Mouse (Mus musculus) Patski (cell line): ENCODE data around the gene Rfxank. TPM values are rescaled to one million over a fixed set of nuclear protein-coding genes. Genes with fewer than 3 reads are reported as not detected.
A peak's percentile ranks its signal among the peaks of the same experiment; 100 is the strongest.

Experiments
- ATAC-seq: fragments of 100-300 bp; one replicate; pipeline ENCODE4 v1.8.0; 2021
- CTCF ChIA-PET: fragments of 350-600 bp; sonication (Branson Sonifier 250); formaldehyde crosslinking; loops from one replicate; lab custom pipeline; 2022; ENCODE audit warnings: inconsistent platforms; lab: Charles Lee
- POLR2A ChIA-PET: fragments of 350-600 bp; sonication (Branson Sonifier 250); formaldehyde crosslinking; loops from one replicate; lab custom pipeline; 2022; ENCODE audit warnings: antibody characterized with exemption, inconsistent platforms; lab: Charles Lee
- DNase-seq: peaks from one replicate; pipeline ENCODE4 v3.0.0-alpha.2; 2011; ENCODE audit warnings: low read depth, low spot score
- H3K27me3 ChIP-seq: fragments of 371-371 bp; one replicate; pipeline ENCODE4 v1.5.1; 2021
- CTCF ChIP-seq: fragments of 100-300 bp; IDR thresholded peaks from one replicate; pipeline ENCODE4 v1.5.1; 2021
- in situ Hi-C: fragments of 300-500 bp; cut with MboI; formaldehyde crosslinking; loops from 3 replicates; pipeline ENCODE4 v1.11.1; 2018; ENCODE audit warnings: low pct_unique_long_range_greater_than_20kb, mixed read lengths
- polyA plus RNA-seq: library from polyadenylated mRNA; unstranded; gene quantifications from one replicate; pipeline ENCODE4 v1.2.3, GENCODE M21; 2021

Rfxank gene
- polyA plus RNA-seq, 1 experiment from 2014 or later: 19.6 TPM

DNA sequence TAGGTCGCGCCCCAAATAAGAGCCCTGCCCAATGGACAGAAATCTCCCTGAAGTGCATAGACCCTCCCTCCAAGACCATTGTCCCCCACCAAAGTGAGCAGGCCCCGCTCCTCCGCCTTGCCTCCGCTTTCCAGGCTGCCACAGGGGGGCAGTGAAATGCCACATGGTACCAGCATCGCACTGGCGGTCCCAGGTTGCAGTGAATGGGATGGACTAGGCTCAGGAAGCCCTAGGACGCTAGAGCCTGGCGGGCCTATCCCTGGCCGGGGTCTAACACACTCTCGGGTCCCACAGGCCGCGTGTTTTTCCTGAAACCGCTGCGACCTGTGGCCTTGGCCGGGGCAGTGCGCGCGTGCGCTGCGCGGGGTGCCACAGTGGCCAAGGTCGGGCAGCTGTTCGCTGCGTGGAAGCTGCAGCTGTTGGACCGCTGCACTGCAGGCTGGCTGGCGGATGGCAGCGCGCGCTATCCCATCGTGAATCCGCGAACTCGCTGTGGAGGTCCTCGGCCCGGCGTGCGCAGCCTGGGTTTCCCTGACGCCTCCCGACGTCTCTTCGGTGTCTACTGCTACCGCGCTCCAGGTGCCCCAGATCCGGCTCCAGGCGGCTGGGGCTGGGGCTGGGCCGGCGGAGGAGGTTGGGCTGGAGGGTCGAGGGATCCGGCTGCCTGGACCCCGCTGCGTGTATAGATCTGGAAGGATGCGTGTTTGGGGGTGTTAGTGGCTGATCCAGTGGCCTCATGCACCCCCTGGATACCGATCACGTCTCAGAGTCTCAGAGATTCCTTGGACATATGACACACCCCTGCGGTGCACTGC, 50.9 kb downstream of the Rfxank start:
- ATAC-seq (peak; percentile 21), DNase-seq (no peak)
- in situ Hi-C loops: no loop called here
- ChIA-PET POLR2A (no interaction called here), CTCF (no interaction called here)
- TF ChIP-seq CTCF: no peak
- peaks cover 10% of the 10 kb centered on the region for H3K27me3 ChIP-seq

DNA sequence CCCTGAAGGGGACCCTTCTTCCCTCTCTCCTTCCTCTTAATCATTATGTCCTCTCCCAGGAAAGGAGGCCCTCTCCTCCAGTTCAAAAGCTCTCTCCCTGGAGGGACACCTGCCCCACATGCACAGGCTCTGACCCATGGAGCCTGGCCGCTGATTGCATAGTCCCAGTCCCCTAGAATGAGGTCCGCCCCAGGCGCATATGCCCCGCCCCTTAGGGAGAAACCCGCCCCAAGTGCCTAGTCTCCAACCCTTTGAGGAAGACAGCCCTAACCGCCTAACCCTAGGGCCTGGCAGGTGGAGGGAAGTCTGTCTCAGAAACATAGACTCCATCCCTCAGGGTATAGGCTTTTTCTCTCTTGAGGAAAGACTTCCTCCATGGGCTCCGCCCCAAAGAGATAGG, 51.7 kb downstream of the Rfxank start:
- DNase-seq (no peak), ATAC-seq (no peak)
- in situ Hi-C loops: no loop called here
- no peak for TF ChIP-seq CTCF
- POLR2A ChIA-PET: no interaction called here
- peaks cover 10% of the 10 kb centered on the region for H3K27me3 ChIP-seq
- CTCF ChIA-PET: no interaction called here

DNA sequence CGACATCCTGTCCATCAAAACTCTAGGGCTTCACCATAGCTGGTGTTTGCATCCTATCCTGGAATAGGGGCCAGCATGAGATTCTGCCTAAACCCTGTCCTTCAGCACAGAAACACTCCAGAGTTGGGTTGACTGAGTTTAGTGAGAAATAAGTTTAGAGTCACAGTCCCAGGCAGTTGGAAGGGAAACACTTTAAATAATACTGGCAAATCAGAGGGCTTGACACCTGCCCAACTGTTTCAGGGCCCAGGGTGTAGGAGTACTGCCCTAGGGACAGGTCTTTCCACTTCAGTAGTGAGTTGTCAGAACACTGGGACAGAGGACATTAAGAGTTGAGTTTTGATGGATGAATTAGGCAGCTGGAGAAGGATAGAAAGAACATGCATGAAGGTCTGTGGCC, 52.8 kb downstream of the Rfxank start:
- TF ChIP-seq CTCF: no peak
- in situ Hi-C loops: no loop called here
- H3K27me3 ChIP-seq: peaks cover 10% of the 10 kb centered on the region
- DNase-seq (no peak), ATAC-seq (no peak)
- POLR2A ChIA-PET: no interaction called here
- CTCF ChIA-PET: no interaction called here

DNA sequence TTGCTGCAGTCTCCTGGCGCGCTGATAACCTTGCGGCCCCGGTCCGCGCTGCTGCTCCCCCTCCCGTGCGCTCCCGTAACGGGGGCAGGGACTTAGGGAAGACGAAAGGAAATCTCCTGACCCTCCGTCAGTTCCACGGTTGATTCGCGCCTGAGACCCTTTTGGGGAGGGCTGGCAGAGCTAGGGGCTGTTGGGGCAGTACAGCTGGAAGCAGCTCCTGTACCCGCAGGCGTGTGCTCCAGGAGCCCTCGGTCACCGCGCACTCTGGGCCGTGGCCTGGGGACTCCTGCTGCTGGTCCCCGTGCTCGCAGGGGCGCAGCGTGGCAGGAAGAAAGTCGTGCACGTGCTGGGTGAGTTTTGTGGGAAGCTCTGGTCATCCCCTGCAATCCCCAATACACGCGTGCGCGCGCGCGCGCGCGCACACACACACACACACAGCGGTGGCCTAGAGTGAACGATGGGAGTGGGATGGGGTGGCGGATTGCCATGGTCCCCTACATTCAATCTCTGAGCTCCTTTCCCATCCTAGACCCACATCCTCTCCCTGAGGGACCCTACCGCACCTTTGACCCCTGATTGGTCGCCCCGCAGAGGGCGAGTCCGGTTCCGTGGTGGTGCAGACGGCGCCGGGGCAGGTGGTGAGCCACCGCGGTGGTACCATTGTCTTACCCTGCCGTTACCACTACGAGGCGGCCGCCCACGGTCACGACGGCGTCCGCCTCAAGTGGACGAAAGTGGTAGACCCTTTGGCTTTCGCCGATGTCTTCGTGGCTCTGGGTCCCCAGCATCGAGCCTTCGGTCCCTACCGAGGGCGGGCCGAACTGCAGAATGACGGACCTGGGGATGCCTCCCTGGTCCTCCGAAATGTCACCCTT, 54.5 kb downstream of the Rfxank start:
- ChIA-PET POLR2A (no interaction called here), CTCF (interaction anchor here (0.8 kb wide), 1 partner anchor 13 kb away, joined by 3 read pairs; no protein-coding TSS in a partner anchor)
- no peak for DNase-seq
- peaks cover 10% of the 10 kb centered on the region for H3K27me3 ChIP-seq
- no peak for ATAC-seq
- in situ Hi-C loops: no loop called here
- no peak for TF ChIP-seq CTCF

GRCm38 (mm10) chr8:70083285-70083684, 55.7 kb downstream of the Rfxank start, which contains the start of gene Hapln4:
TSS of gene Hapln4 (plus strand) at chr8:70083457.
- in situ Hi-C loops: no loop called here
- DNase-seq (no peak), ATAC-seq (no peak)
- ChIA-PET CTCF (no interaction called here), POLR2A (interaction anchor here (0.7 to 1.4 kb wide), 3 partner anchors 11 to 13 kb away, joined by 3 to 4 read pairs (median 3); partner anchors contain the start of gene Tm6sf2)
- H3K27me3 ChIP-seq: peaks cover 8% of the 10 kb centered on the region
- TF ChIP-seq CTCF: no peak

DNA sequence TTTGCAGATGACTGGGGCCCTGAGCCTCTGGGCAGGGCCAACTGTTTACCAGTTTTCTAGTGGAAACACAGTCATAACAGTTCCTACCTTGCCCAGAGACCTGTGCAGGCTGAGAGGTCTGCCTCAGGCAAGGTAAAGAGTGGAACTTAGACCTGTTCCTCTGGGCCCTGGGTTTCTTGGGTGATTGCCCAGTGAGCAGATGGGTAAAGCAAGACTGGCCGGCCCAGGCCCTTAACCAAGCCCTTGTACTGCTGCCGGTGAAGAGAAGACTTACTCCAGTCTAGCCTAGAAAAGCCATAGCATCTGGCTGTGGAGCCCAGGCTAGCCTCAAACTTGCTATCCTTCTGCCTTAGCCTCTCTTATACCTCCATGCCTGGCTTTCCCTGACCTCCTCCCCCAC, 57.0 kb downstream of the Rfxank start:
- in situ Hi-C loops: no loop called here
- POLR2A ChIA-PET: no interaction called here
- TF ChIP-seq CTCF: no peak
- DNase-seq (no peak), ATAC-seq (no peak)
- H3K27me3 ChIP-seq: peaks cover 4% of the 10 kb centered on the region
- CTCF ChIA-PET: no interaction called here

Other genes with a start within 250 kb of the Rfxank start
- 3.7 TPM for gene Tssk6, start 237.0 kb downstream of the Rfxank start, polyA plus RNA-seq
- gene Ndufa13, start 236.6 kb downstream of the Rfxank start, polyA plus RNA-seq: 199 TPM
- 5.3 TPM for gene Yjefn3, start 236.4 kb downstream of the Rfxank start, polyA plus RNA-seq
- 75.2 TPM for gene Gatad2a, start 142.8 kb downstream of the Rfxank start, polyA plus RNA-seq
- 53.4 TPM for gene Mau2, start 96.4 kb downstream of the Rfxank start, polyA plus RNA-seq
- gene Sugp1, start 96.3 kb downstream of the Rfxank start, polyA plus RNA-seq: 37.0 TPM
- 1.3 TPM for gene Tm6sf2, start 66.2 kb downstream of the Rfxank start, polyA plus RNA-seq
- gene Hapln4, start 55.7 kb downstream of the Rfxank start, polyA plus RNA-seq: 7.3 TPM
- 0.01 TPM for gene Ncan, start 18.3 kb downstream of the Rfxank start, polyA plus RNA-seq
- gene Nr2c2ap, start 7.8 kb downstream of the Rfxank start, polyA plus RNA-seq: 35.1 TPM
- gene Borcs8, start 345 bp upstream of the Rfxank start, polyA plus RNA-seq: 80.3 TPM
- gene Mef2b, start 557 bp upstream of the Rfxank start, polyA plus RNA-seq: 0.54 TPM
- gene Tmem161a, start 33.2 kb upstream of the Rfxank start, polyA plus RNA-seq: 64.9 TPM
- 5.0 TPM for gene Slc25a42, start 73.2 kb upstream of the Rfxank start, polyA plus RNA-seq
- gene Sugp2, start 95.1 kb upstream of the Rfxank start, polyA plus RNA-seq: 26.5 TPM
- 16.4 TPM for gene Armc6, start 95.3 kb upstream of the Rfxank start, polyA plus RNA-seq
- gene Homer3, start 143.7 kb upstream of the Rfxank start, polyA plus RNA-seq: 67.9 TPM
- 48.8 TPM for gene Ddx49, start 163.3 kb upstream of the Rfxank start, polyA plus RNA-seq
- gene Cope, start 163.4 kb upstream of the Rfxank start, polyA plus RNA-seq: 259 TPM
- gene Cers1, start 176.6 kb upstream of the Rfxank start, polyA plus RNA-seq: 2.5 TPM
- 1.1 TPM for gene Gdf1, start 190.7 kb upstream of the Rfxank start, polyA plus RNA-seq
- 44.5 TPM for gene Upf1, start 214.1 kb upstream of the Rfxank start, polyA plus RNA-seq
- 0.36 TPM for gene Comp, start 234.4 kb upstream of the Rfxank start, polyA plus RNA-seq